Mouse (Mus musculus): ENCODE results near the gene Cacnb4.

DNA sequence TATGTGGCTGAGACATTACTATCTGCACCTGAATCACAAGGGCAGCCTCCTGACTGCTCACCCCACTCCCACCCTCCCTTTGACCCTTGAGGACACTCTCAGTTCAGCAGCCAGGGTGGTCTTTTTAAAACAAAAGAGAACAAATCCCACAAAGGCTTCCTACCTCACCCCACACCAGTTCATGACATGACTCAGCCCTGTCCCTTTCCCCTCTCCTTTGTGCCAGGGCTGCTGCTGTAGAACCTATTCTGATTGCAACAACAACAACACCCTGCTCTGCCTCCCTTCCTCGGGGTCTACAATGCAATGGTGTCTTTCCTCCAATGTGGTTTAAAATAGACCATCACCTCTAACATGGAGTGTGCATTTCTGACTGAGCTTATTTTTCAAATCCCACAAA lies 67.1 kb downstream of the Cacnb4 start:
- TF ChIP-seq CTCF (IDR thresholded peaks at IDR 0.05; ENCODE audit: low read depth, low read length) (no peak), POLR2A (IDR thresholded peaks at IDR 0.05; ENCODE audit: insufficient read depth, low read length) (no peak), EP300 (IDR thresholded peaks at IDR 0.05; ENCODE audit: insufficient read depth, low read depth, low read length) (peak; percentile 81; the same call in 1 of the 2 replicates)

All from ES-Bruce4 (cell line).